Mouse (Mus musculus): Measurements from ENCODE around the gene Ntrk2.

Gene Ntrk2

DNA sequence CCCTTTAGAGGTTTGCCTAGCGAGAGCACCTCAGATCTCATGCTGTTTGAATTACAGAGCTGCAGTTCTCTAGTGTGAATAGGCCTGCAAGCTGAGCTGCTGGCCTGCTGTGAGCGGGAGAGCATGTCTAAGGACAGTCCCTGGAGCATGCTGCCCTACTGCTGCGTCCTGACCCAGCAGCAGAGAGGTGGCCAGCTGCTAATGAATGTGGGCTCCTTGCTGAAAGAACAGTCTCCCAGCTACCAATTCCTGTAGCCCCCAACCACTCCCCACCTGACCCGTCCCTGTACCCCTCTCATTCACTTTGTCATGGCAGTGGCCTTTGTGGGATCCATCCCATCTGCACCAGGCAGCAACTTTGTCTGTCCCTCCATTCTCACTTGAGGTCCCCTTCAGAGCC is 126.8 kb downstream of the Ntrk2 start:
- Histone ChIP-seq H3K4me1 (replicated peaks; ENCODE audit: low read depth, low read length) (peaks cover 25% of the 10 kb centered on the region), H3K27me3 (ENCODE audit: insufficient read depth, low read length) (peaks cover 16% of the 10 kb centered on the region), H3K4me3 (replicated peaks; ENCODE audit: low read length) (no peak overlapping the region), H3K9me3 (ENCODE audit: low read length) (no peaks in the 10 kb centered on the region), H3K36me3 (ENCODE audit: insufficient read depth, low read length) (no peaks in the 10 kb centered on the region)
- TF ChIP-seq POU5F1 (IDR thresholded peaks at IDR 0.05; ENCODE audit: borderline replicate concordance, low read length) = no peak
- TF ChIP-seq NANOG (IDR thresholded peaks at IDR 0.05; ENCODE audit: borderline replicate concordance, low read length) = no peak
- no peak for TF ChIP-seq CTCF (conservative IDR thresholded peaks at IDR 0.05; ENCODE audit: low read length)

DNA sequence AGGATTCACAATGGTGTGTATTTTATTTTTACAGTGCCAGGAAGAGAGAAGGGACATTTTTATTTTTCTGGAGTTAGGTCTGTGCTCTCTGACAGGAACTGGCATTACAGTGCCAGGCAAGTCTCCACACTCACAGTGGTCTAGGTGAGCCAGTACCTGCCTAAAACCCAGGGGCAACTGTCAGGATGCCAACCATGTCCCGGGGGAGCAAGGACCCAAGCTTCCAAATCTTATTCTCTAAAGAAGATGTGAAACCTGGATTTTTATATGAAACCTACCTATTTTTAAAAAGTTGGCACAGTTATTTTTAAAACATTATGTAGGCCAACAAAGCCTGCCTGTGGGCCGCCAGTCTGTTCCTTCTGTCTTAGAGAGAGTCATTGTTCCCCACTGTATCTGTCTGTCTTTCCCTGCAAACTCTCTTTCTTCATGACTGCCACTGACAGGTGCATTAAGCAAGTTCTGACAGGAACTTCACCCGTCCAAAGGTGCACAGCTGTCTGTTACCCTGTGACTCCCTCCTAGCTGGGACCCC is 128.3 kb downstream of the Ntrk2 start:
- no peak for TF ChIP-seq POU5F1 (IDR thresholded peaks at IDR 0.05; ENCODE audit: borderline replicate concordance, low read length)
- TF ChIP-seq CTCF (conservative IDR thresholded peaks at IDR 0.05; ENCODE audit: low read length) = no peak
- TF ChIP-seq NANOG (IDR thresholded peaks at IDR 0.05; ENCODE audit: borderline replicate concordance, low read length) = no peak
- peaks cover 31% of the 10 kb centered on the region for H3K4me1 ChIP-seq (replicated peaks; ENCODE audit: low read depth, low read length)

DNA sequence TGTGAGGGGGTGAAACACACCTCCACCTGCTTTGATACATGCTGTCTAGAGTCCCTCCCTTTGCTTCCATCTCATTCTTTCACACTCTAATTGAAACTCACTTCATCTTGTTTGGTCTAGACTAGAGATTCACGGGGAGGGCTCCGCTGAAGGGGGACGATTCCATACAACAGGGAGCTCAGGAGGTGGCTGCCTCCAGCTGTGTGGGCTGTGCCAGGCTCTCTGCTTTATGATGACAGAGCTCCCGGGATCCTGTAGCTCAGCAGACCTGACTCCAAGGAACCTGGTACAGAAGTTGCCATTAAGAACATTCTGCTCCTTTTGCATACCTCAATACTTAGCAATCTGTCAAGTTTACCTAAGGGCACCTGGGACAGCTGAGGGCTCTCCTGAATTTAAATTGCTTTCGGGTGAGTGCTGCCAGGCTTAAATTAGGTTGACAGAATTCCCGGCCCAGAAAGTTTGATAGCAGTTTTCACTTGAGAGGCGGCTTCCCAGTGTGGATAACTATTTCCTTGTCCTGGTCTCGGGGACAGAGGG is 129.7 kb downstream of the Ntrk2 start:
- no peaks in the 10 kb centered on the region for H3K36me3 ChIP-seq (ENCODE audit: insufficient read depth, low read length)
- H3K27me3 ChIP-seq (ENCODE audit: insufficient read depth, low read length) = peaks cover 7% of the 10 kb centered on the region
- H3K4me3 ChIP-seq (replicated peaks; ENCODE audit: low read length) = no peak overlapping the region
- no peak for TF ChIP-seq POU5F1 (IDR thresholded peaks at IDR 0.05; ENCODE audit: borderline replicate concordance, low read length)
- TF ChIP-seq CTCF (conservative IDR thresholded peaks at IDR 0.05; ENCODE audit: low read length) = no peak
- TF ChIP-seq NANOG (IDR thresholded peaks at IDR 0.05; ENCODE audit: borderline replicate concordance, low read length) = no peak
- peaks cover 40% of the 10 kb centered on the region for H3K4me1 ChIP-seq (replicated peaks; ENCODE audit: low read depth, low read length)
- H3K9me3 ChIP-seq (ENCODE audit: low read length) = no peaks in the 10 kb centered on the region

More for the DNA sequence above, 128.3 kb downstream of the Ntrk2 start:
- Histone ChIP-seq H3K4me3 (replicated peaks; ENCODE audit: low read length) (no peak overlapping the region), H3K9me3 (ENCODE audit: low read length) (no peaks in the 10 kb centered on the region), H3K36me3 (ENCODE audit: insufficient read depth, low read length) (no peaks in the 10 kb centered on the region), H3K27me3 (ENCODE audit: insufficient read depth, low read length) (peaks cover 7% of the 10 kb centered on the region)

DNA sequence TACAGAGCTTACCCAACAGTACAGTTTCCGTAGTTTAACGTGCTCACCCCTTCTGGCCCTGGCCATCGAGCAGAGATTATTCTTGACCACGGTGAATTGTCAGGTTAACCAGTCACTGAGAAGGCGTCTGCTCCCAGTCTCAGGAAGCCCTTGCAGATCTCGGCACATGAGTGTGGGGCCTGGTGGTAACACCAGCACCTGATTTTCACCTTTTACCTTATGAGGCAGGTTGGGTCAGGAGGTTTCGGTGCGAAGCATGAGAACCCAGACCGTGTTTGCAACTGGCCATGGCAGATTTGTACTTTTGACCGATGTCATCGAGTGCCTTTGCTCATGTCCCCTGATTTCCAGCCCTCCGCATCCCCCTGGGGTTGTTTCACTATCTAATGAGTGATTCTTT is 131.5 kb downstream of the Ntrk2 start:
- Histone ChIP-seq H3K4me1 (replicated peaks; ENCODE audit: low read depth, low read length) (peaks cover 49% of the 10 kb centered on the region), H3K9me3 (ENCODE audit: low read length) (no peaks in the 10 kb centered on the region), H3K27me3 (ENCODE audit: insufficient read depth, low read length) (peaks cover 25% of the 10 kb centered on the region), H3K4me3 (replicated peaks; ENCODE audit: low read length) (no peak overlapping the region), H3K36me3 (ENCODE audit: insufficient read depth, low read length) (no peaks in the 10 kb centered on the region)
- TF ChIP-seq CTCF (conservative IDR thresholded peaks at IDR 0.05; ENCODE audit: low read length) = no peak
- no peak for TF ChIP-seq POU5F1 (IDR thresholded peaks at IDR 0.05; ENCODE audit: borderline replicate concordance, low read length)
- TF ChIP-seq NANOG (IDR thresholded peaks at IDR 0.05; ENCODE audit: borderline replicate concordance, low read length) = no peak

DNA sequence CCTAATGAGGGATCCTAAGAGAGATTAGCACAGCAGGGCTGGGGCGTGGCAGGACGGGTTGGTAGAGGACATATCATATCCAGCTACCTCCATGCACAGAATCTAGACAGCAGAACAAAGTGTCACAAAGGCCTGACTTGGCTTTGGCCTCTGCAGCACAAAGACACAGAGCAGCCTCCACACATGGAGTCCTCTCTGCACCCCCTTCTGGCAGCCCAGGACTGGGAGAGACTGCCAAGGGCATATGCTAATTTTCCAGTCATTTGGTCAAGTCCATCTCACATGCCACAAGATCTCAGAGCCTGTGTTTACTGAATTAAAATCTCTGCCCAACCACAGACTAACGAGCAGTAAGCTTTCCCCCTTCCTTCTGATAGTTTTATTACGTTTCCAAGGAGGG is 132.1 kb downstream of the Ntrk2 start:
- Histone ChIP-seq H3K9me3 (ENCODE audit: low read length) (no peaks in the 10 kb centered on the region), H3K36me3 (ENCODE audit: insufficient read depth, low read length) (no peaks in the 10 kb centered on the region), H3K27me3 (ENCODE audit: insufficient read depth, low read length) (peaks cover 29% of the 10 kb centered on the region), H3K4me1 (replicated peaks; ENCODE audit: low read depth, low read length) (peaks cover 46% of the 10 kb centered on the region), H3K4me3 (replicated peaks; ENCODE audit: low read length) (no peak overlapping the region)
- TF ChIP-seq POU5F1 (IDR thresholded peaks at IDR 0.05; ENCODE audit: borderline replicate concordance, low read length) (no peak), CTCF (conservative IDR thresholded peaks at IDR 0.05; ENCODE audit: low read length) (no peak), NANOG (IDR thresholded peaks at IDR 0.05; ENCODE audit: borderline replicate concordance, low read length) (no peak)

DNA sequence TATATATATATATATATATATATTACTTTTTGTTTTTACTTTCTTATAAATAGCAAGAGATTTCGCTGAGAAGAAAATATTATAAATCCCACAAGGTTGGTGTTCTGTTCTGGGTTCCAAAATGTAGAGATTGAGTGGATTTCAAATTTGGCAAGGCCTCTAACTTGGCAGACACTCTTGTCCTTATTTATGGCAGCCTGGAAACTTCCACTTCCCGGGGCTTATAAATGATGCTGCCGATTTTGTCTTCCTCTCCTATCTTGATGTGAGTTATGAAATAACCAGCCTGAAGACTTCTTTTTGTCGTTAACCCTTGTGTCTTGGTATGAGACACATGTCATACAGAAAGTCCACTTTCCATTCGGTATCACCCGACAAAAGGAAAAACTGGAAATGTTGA is 133.8 kb downstream of the Ntrk2 start:
- Histone ChIP-seq H3K4me1 (replicated peaks; ENCODE audit: low read depth, low read length) (peaks cover 42% of the 10 kb centered on the region), H3K36me3 (ENCODE audit: insufficient read depth, low read length) (no peaks in the 10 kb centered on the region)
- TF ChIP-seq CTCF (conservative IDR thresholded peaks at IDR 0.05; ENCODE audit: low read length) (no peak), POU5F1 (IDR thresholded peaks at IDR 0.05; ENCODE audit: borderline replicate concordance, low read length) (no peak), NANOG (IDR thresholded peaks at IDR 0.05; ENCODE audit: borderline replicate concordance, low read length) (no peak)

DNA sequence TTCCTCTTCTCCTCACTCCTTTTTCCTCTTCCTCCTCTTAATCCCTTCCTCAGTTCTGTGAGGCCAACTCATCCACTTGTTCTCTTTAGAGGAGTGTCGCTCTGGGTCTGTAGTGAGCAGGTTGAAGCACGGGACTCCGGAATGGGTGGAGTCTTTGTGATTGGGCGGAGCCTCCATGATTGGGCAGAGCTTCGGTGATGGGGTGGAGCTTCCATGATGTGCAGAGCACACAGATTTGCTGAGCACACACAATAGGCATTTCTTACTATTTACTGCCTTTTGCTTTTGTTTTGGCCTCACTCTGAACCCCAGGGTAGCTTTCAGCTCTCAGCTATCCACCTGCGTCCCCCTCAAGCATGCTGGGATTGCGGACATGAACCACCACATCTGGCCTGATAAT is 134.4 kb downstream of the Ntrk2 start:
- H3K9me3 ChIP-seq (ENCODE audit: low read length) = no peaks in the 10 kb centered on the region
- peaks cover 37% of the 10 kb centered on the region for H3K4me1 ChIP-seq (replicated peaks; ENCODE audit: low read depth, low read length)
- no peaks in the 10 kb centered on the region for H3K36me3 ChIP-seq (ENCODE audit: insufficient read depth, low read length)
- peaks cover 44% of the 10 kb centered on the region for H3K27me3 ChIP-seq (ENCODE audit: insufficient read depth, low read length)
- TF ChIP-seq NANOG (IDR thresholded peaks at IDR 0.05; ENCODE audit: borderline replicate concordance, low read length) (no peak), CTCF (conservative IDR thresholded peaks at IDR 0.05; ENCODE audit: low read length) (no peak), POU5F1 (IDR thresholded peaks at IDR 0.05; ENCODE audit: borderline replicate concordance, low read length) (no peak)
- no peak overlapping the region for H3K4me3 ChIP-seq (replicated peaks; ENCODE audit: low read length)

More for the DNA sequence above, 133.8 kb downstream of the Ntrk2 start:
- Histone ChIP-seq H3K4me3 (replicated peaks; ENCODE audit: low read length) (no peak overlapping the region), H3K27me3 (ENCODE audit: insufficient read depth, low read length) (peaks cover 40% of the 10 kb centered on the region), H3K9me3 (ENCODE audit: low read length) (no peaks in the 10 kb centered on the region)

DNA sequence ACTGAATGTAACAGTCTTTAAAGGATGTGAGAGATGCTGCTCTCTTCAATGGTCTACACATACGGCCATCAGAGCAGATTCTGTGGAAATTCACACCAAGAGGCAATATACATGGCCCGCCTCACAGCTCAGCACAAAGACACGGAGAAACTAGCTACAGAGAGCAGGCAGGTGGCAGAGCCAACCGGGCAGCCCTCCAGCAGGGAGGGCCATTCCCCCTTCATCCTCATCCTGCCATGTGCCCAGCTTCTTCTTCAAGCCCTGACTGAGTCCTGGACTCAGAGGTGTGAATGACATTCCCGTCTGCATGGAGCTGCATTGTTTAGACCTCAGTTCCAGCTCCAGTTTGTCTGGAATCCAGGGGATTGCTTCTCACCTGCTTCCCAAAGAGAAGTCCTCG is 139.4 kb downstream of the Ntrk2 start:
- Histone ChIP-seq H3K27me3 (ENCODE audit: insufficient read depth, low read length) (peaks cover 47% of the 10 kb centered on the region), H3K9me3 (ENCODE audit: low read length) (no peaks in the 10 kb centered on the region), H3K4me1 (replicated peaks; ENCODE audit: low read depth, low read length) (peaks cover 41% of the 10 kb centered on the region), H3K36me3 (ENCODE audit: insufficient read depth, low read length) (no peaks in the 10 kb centered on the region), H3K4me3 (replicated peaks; ENCODE audit: low read length) (no peak overlapping the region)
- TF ChIP-seq POU5F1 (IDR thresholded peaks at IDR 0.05; ENCODE audit: borderline replicate concordance, low read length) (no peak), CTCF (conservative IDR thresholded peaks at IDR 0.05; ENCODE audit: low read length) (no peak), NANOG (IDR thresholded peaks at IDR 0.05; ENCODE audit: borderline replicate concordance, low read length) (no peak)

DNA sequence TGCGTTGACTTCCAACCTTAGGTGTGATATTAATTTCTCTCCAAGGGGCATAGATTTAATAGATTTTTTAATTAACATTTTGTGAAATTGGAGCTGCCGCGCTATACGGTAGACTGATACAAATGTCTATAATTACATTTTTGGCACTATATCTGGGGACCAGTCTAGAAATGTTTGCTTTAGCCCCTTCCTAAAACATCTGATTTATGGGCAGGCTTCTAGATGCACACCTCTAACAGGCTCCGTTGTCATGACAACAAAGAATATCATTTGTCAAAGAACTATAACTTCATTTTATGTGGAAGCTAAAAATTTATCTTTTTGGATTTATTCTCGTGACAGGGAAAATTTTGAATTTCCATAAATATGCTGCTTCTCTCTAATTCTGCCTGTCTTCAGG is 140.2 kb downstream of the Ntrk2 start:
- H3K9me3 ChIP-seq (ENCODE audit: low read length) = no peaks in the 10 kb centered on the region
- H3K4me3 ChIP-seq (replicated peaks; ENCODE audit: low read length) = no peak overlapping the region
- H3K36me3 ChIP-seq (ENCODE audit: insufficient read depth, low read length) = no peaks in the 10 kb centered on the region
- peaks cover 45% of the 10 kb centered on the region for H3K27me3 ChIP-seq (ENCODE audit: insufficient read depth, low read length)
- peaks cover 33% of the 10 kb centered on the region for H3K4me1 ChIP-seq (replicated peaks; ENCODE audit: low read depth, low read length)
- TF ChIP-seq POU5F1 (IDR thresholded peaks at IDR 0.05; ENCODE audit: borderline replicate concordance, low read length) = no peak
- TF ChIP-seq CTCF (conservative IDR thresholded peaks at IDR 0.05; ENCODE audit: low read length) = no peak
- TF ChIP-seq NANOG (IDR thresholded peaks at IDR 0.05; ENCODE audit: borderline replicate concordance, low read length) = no peak

Data from E14TG2a.4 (cell line).